Comparison of ENCODE assay signal across 27 mouse cellular contexts in genomic region chr13:64450001-64450794, GRCm38 (mm10). TPM values are rescaled to one million over a fixed set of nuclear protein-coding genes. Genes with fewer than 3 reads are reported as not detected.
A peak's percentile ranks its signal among the peaks of the same experiment; 100 is the strongest.
DNase-seq lines count a peak whose midpoint lies in the region; ATAC-seq lines count a peak whose summit lies in the region.
"Had no signal": no experiment of that assay in that cellular context is flagged by ENCODE, and none has a peak within 500 bp of the region (broad histone marks: within the 10 kb centered on the region; RNA-seq: fewer than 3 reads in every experiment).

No protein-coding gene starts in this region.

- H3K9ac ChIP-seq in liver, embryonic 11.5 days (ENCODE audit: low read depth, low read length): no peak overlapping the region
- no peak overlapping the region for H3K9ac ChIP-seq in liver, embryonic 15.5 days
- H3K9ac ChIP-seq: heart, embryonic 12.5 days; hindbrain, embryonic 14.5 days; intestine, embryonic 15.5 days had no signal

- H3K27me3 ChIP-seq in liver, embryonic 11.5 days (replicated peaks; ENCODE audit: control insufficient read depth, insufficient read depth, low read length): no peaks in the 10 kb centered on the region
- 0 out of 2 replicates have a peak, but pooled peaks cover 3% of the 10 kb centered on the region for H3K27me3 ChIP-seq in liver, embryonic 15.5 days
- H3K27me3 ChIP-seq: CH12.LX; heart, embryonic 12.5 days; intestine, embryonic 15.5 days had no signal

- no peak for DNase-seq in liver, embryonic 11.5 days (ENCODE audit: low spot score)
- DNase-seq in liver: no peak
- no peak for DNase-seq in gastrocnemius, postnatal 25 days
- DNase-seq in lung, adult 18-20 months: no peak
- no peak for DNase-seq in cerebellum, postnatal 4 days (ENCODE audit: low spot score in 2 of 2)
- DNase-seq: adrenal gland, adult 2 months; adrenal gland, postnatal 25 days; cerebellum, adult 2 months; cerebellum, postnatal 14 days had no signal

- WGBS in liver, embryonic 11.5 days: 65% methylated on average over 7 of the region's 7 CpGs
- 35% methylated on average over 7 of the region's 7 CpGs for WGBS in liver, embryonic 15.5 days (ENCODE audit: insufficient replicate concordance)

- no peaks in the 10 kb centered on the region for H3K36me3 ChIP-seq in liver, embryonic 11.5 days (ENCODE audit: control insufficient read depth, insufficient read depth, low read length)
- no peaks in the 10 kb centered on the region for H3K36me3 ChIP-seq in liver, embryonic 15.5 days (replicated peaks)
- H3K36me3 ChIP-seq: embryonic facial prominence, embryonic 10.5 days; forebrain, embryonic 10.5 days; heart, embryonic 12.5 days; hindbrain, embryonic 10.5 days; intestine, embryonic 15.5 days had no signal

- H3K4me2 ChIP-seq in liver, embryonic 11.5 days: no peak overlapping the region
- H3K4me2 ChIP-seq in liver, embryonic 15.5 days: 0 out of 2 replicates have a peak overlapping the region, but pooled peaks have one; percentile 16
- H3K4me2 ChIP-seq: heart, embryonic 12.5 days; hindbrain, embryonic 14.5 days; intestine, embryonic 15.5 days had no signal

- H3K4me3 ChIP-seq in liver, embryonic 11.5 days (ENCODE audit: low read depth, low read length): no peak overlapping the region
- no peak overlapping the region for H3K4me3 ChIP-seq in liver, embryonic 15.5 days (replicated peaks)
- H3K4me3 ChIP-seq: embryonic facial prominence, embryonic 10.5 days; forebrain, embryonic 10.5 days; heart, embryonic 12.5 days; hindbrain, embryonic 10.5 days; intestine, embryonic 15.5 days had no signal

- peak; percentile 81 for ATAC-seq in liver, embryonic 11.5 days (replicated peaks; ENCODE audit: low FRiP score)
- ATAC-seq in erythroid progenitor cell, adult 5-6 weeks (replicated peaks; ENCODE audit: low FRiP score, poor library complexity, severe bottlenecking): peak; percentile 30; the same call in 1 of the 2 replicates
- ATAC-seq in liver, embryonic 15.5 days (ENCODE audit: insufficient read depth): peak; percentile 65
- peak; percentile 93 for ATAC-seq in megakaryocyte-erythroid progenitor cell, adult 5-6 weeks (replicated peaks; ENCODE audit: low FRiP score, low TSS enrichment, poor library complexity, severe bottlenecking)
- ATAC-seq: activated CD4-positive, CD25-positive, alpha-beta regulatory T cell, adult 4 months; forebrain, embryonic 14.5 days; intestine, embryonic 15.5 days; Patski had no signal

- no peak overlapping the region for H3K27ac ChIP-seq in liver, embryonic 11.5 days (ENCODE audit: low read depth, low read length)
- H3K27ac ChIP-seq in liver, embryonic 15.5 days (replicated peaks): peak overlapping the region; percentile 45; the same call in 1 of the 2 replicates
- H3K27ac ChIP-seq: embryonic facial prominence, embryonic 10.5 days; forebrain, embryonic 10.5 days; hindbrain, embryonic 10.5 days; hindbrain, embryonic 14.5 days; intestine, embryonic 15.5 days had no signal

- no peaks in the 10 kb centered on the region for H3K9me3 ChIP-seq in liver, embryonic 11.5 days (ENCODE audit: control insufficient read depth, low read length)
- no peaks in the 10 kb centered on the region for H3K9me3 ChIP-seq in liver, embryonic 15.5 days (replicated peaks)
- H3K9me3 ChIP-seq: embryonic facial prominence, embryonic 10.5 days; forebrain, embryonic 10.5 days; heart, embryonic 12.5 days; hindbrain, embryonic 10.5 days; intestine, embryonic 15.5 days had no signal

- no peaks in the 10 kb centered on the region; the same call in 1 of the 2 replicates for H3K4me1 ChIP-seq in liver, embryonic 11.5 days (replicated peaks; ENCODE audit: control insufficient read depth, insufficient read depth, low read length)
- H3K4me1 ChIP-seq in liver, embryonic 15.5 days (replicated peaks): peaks cover 25% of the 10 kb centered on the region
- H3K4me1 ChIP-seq: embryonic facial prominence, embryonic 10.5 days; forebrain, embryonic 10.5 days; heart, embryonic 12.5 days; hindbrain, embryonic 10.5 days; intestine, embryonic 15.5 days had no signal

RNA-seq across cellular contexts. Expression of gene Cdk20, which starts 18.1 kb away (rescaled TPM):
- polyA plus RNA-seq in liver, embryonic 11.5 days (2014; fragmentation: Nextera tagmentation; extraction: Ambion mirVana): 6.4 and 7.9 TPM in 2 replicates
- total RNA-seq in erythroid progenitor cell, adult 5-6 weeks (2015; ENCODE audit: low replicate concordance): 2.1 and 7.2 TPM in 2 replicates
- total RNA-seq in erythroid progenitor cell, adult 5-6 weeks (2017; ENCODE audit: low replicate concordance): 1.2 and 6.4 TPM in 2 replicates
- 3.4 and 5.1 TPM in 2 replicates for polyA plus RNA-seq in liver, embryonic 15.5 days (2015; fragmentation: Nextera tagmentation; extraction: Ambion mirVana)
- total RNA-seq in megakaryocyte-erythroid progenitor cell, adult 5-6 weeks (2014; fragmentation: Nextera tagmentation): 3.7 and 4.4 TPM in 2 replicates
- 2.9 and 6.8 TPM in 2 replicates for total RNA-seq in megakaryocyte-erythroid progenitor cell, adult 5-6 weeks (2017)
- 1 to 10 TPM; 2.8 to 3.4 TPM for total RNA-seq in gastrocnemius, postnatal 25 days (2021)

RNA-seq across cellular contexts. Expression of gene Fam240b, which starts 47.4 kb away (rescaled TPM):
- not detected in 2 replicates for polyA plus RNA-seq in liver, embryonic 11.5 days (2014; fragmentation: Nextera tagmentation; extraction: Ambion mirVana)
- total RNA-seq in erythroid progenitor cell, adult 5-6 weeks (2015; ENCODE audit: low replicate concordance): not detected in 2 replicates
- total RNA-seq in erythroid progenitor cell, adult 5-6 weeks (2017; ENCODE audit: low replicate concordance): not detected in 2 replicates
- polyA plus RNA-seq in liver, embryonic 15.5 days (2015; fragmentation: Nextera tagmentation; extraction: Ambion mirVana): not detected in 2 replicates
- not detected in 2 replicates for total RNA-seq in megakaryocyte-erythroid progenitor cell, adult 5-6 weeks (2014; fragmentation: Nextera tagmentation)
- total RNA-seq in megakaryocyte-erythroid progenitor cell, adult 5-6 weeks (2017): not detected in 2 replicates
- total RNA-seq in gastrocnemius, postnatal 25 days (2021): under 1 TPM; 0.91 to 0.92 TPM
- total RNA-seq: adrenal gland, adult 2 months; adrenal gland, postnatal 25 days; CH12.LX; heart, adult 8-10 months; heart, postnatal 25 days had no signal
- polyA plus RNA-seq: activated CD4-positive, CD25-positive, alpha-beta regulatory T cell, adult 4 months; adrenal gland, adult 2 months; C2C12; cerebellum, adult 2 months; embryonic facial prominence, embryonic 10.5 days; embryonic facial prominence, embryonic 14.5 days; forebrain, embryonic 10.5 days; forebrain, embryonic 14.5 days; heart, embryonic 12.5 days; heart, embryonic 16.5 days; hindbrain, embryonic 10.5 days; hindbrain, embryonic 14.5 days; intestine, embryonic 15.5 days; Patski had no signal

Comparison
In these comparisons a context has a peak if more than half of its experiments do, and no peak if none do; other contexts are left out.
1. ATAC-seq: peak in every context shown above with its lines; median percentile 93 in megakaryocyte-erythroid progenitor cell, adult 5-6 weeks; 81 in liver, embryonic 11.5 days; 65 in liver, embryonic 15.5 days; 30 in erythroid progenitor cell, adult 5-6 weeks.